Mouse (Mus musculus) liver, embryonic 14.5 days (tissue): Measurements from ENCODE around the gene Gdf5. TPM values are rescaled to one million over a fixed set of nuclear protein-coding genes. Genes with fewer than 3 reads are reported as not detected.

ENCODE experiments used
- ATAC-seq: fragments of 200-750 bp; cut with Nextera tagmentation; 2 replicates; pipeline ENCODE4 v1.8.0; 2017; ENCODE audit warnings: moderate number of reproducible peaks, mild to moderate bottlenecking, moderate library complexity; ENCODE audit not compliant: insufficient read depth
- DNase-seq, 3 experiments: peaks; one replicate each; pipeline ENCODE4 v3.0.0-alpha.2; 2012 to 2013; ENCODE audit warnings: low read depth in 3 of 3, low spot score in 3 of 3
- H3K27ac ChIP-seq: fragments of 300-500 bp; sonication (generic); 2 replicates; pipeline ENCODE4 v1.5.1; 2014; ENCODE audit warnings: moderate library complexity, mild to moderate bottlenecking, control low read depth, inconsistent platforms
- H3K27me3 ChIP-seq: fragments of 300-500 bp; sonication (generic); 2 replicates; pipeline ENCODE4 v1.6.1; 2014; ENCODE audit warnings: mild to moderate bottlenecking, low read length, moderate library complexity; ENCODE audit not compliant: control insufficient read depth, insufficient read depth
- H3K36me3 ChIP-seq: fragments of 300-500 bp; sonication (generic); replicated peaks from 2 replicates; pipeline ENCODE4 v1.6.1; 2014; ENCODE audit warnings: low read depth; ENCODE audit not compliant: control insufficient read depth, insufficient read depth
- H3K4me1 ChIP-seq, 2 experiments: fragments of 200-500 bp in 1 of 2; fragments of 300-500 bp in 1 of 2; sonication (generic) in 1 of 2; replicated peaks; 2 replicates each; pipeline ENCODE4 v1.6.1; 2012 to 2014; ENCODE audit warnings: antibody characterized with exemption in 1 of 2, inconsistent platforms in 1 of 2, low read length in 1 of 2; ENCODE audit not compliant: control insufficient read depth in 2 of 2, insufficient read depth in 2 of 2
- H3K4me2 ChIP-seq: fragments of 300-500 bp; sonication (generic); 2 replicates; pipeline ENCODE4 v1.6.1; 2014; ENCODE audit warnings: low read depth, mild to moderate bottlenecking, control low read depth, moderate library complexity
- H3K4me3 ChIP-seq, 2 experiments: fragments of 200-500 bp in 1 of 2; fragments of 300-500 bp in 1 of 2; sonication (generic) in 1 of 2; 2 replicates each; pipeline ENCODE4 v1.5.1; 2012 to 2014; ENCODE audit warnings: low read depth in 2 of 2, low read length in 2 of 2, mild to moderate bottlenecking in 2 of 2, control low read depth in 1 of 2, inconsistent platforms in 1 of 2, moderate library complexity in 1 of 2; ENCODE audit not compliant: insufficient read depth in 1 of 2
- H3K9ac ChIP-seq: fragments of 300-500 bp; sonication (generic); replicated peaks from 2 replicates; pipeline ENCODE4 v1.6.1; 2014; ENCODE audit warnings: mild to moderate bottlenecking, control low read depth, moderate library complexity
- H3K9me3 ChIP-seq: fragments of 300-500 bp; sonication (generic); 2 replicates; pipeline ENCODE4 v1.6.1; 2016; ENCODE audit warnings: low read length, mixed read lengths; ENCODE audit not compliant: control insufficient read depth
- CTCF ChIP-seq: IDR thresholded peaks from 2 replicates; pipeline ENCODE4 v1.5.1; 2016; ENCODE audit warnings: antibody characterized with exemption, low read depth, control low read depth
- EP300 ChIP-seq: IDR thresholded peaks from 2 replicates; pipeline ENCODE4 v1.6.1; 2016; ENCODE audit warnings: antibody characterized with exemption, low read depth
- WGBS: fragments of 180-500 bp; shearing (Covaris S2); extraction: QIAGEN DNeasy Blood & Tissue Kit; methylation state at CpG from one replicate; pipeline ENCODE4 v1.1.7; 2014; ENCODE audit not compliant: insufficient replicate concordance; 5-methylcytosine and 5-hydroxymethylcytosine counted together
- polyA plus RNA-seq, 2 experiments: library from polyadenylated mRNA; depleted of rRNA in 1 of 2; stranded (reverse) in 1 of 2; unstranded in 1 of 2; fragments of >200 nt; fragmentation: Nextera tagmentation in 1 of 2; extraction: Ambion mirVana in 1 of 2; gene quantifications; 2 replicates each; pipeline versions ENCODE4 v1.2.1 to v1.2.3; 2012 to 2014

Gdf5 gene
- polyA plus RNA-seq, 2 experiments, result 0.09 TPM; not detected in 1

GRCm38 (mm10) chr2:155903632-155904008 is 41.5 kb downstream of the Gdf5 start:
- Histone ChIP-seq H3K27me3 (no peaks in the 10 kb centered on the region), H3K36me3 (no peaks in the 10 kb centered on the region), H3K4me2 (no peak overlapping the region), H3K4me3 (no peak overlapping the region), H3K9me3 (no peaks in the 10 kb centered on the region), H3K9ac (no peak overlapping the region), H3K27ac (no peak overlapping the region), H3K4me1 (no peaks in the 10 kb centered on the region)
- DNase-seq (no peak), ATAC-seq (no peak)
- 75% methylated on average over 6 of the region's 6 CpGs for WGBS
- TF ChIP-seq EP300, result no peak
- no peak for TF ChIP-seq CTCF

- Histone ChIP-seq H3K4me3 (no peak overlapping the region), H3K4me2 (no peak overlapping the region), H3K9ac (no peak overlapping the region), H3K36me3 (no peaks in the 10 kb centered on the region), H3K27me3 (no peaks in the 10 kb centered on the region), H3K9me3 (no peaks in the 10 kb centered on the region), H3K27ac (no peak overlapping the region), H3K4me1 (no peaks in the 10 kb centered on the region)
- TF ChIP-seq CTCF (no peak), EP300 (no peak)
- WGBS, result 67% methylated on average over 16 of the region's 16 CpGs
- ATAC-seq (no peak), DNase-seq (no peak)
These were observed 42.1 kb downstream of the Gdf5 start for GRCm38 (mm10) chr2:155902989-155903631.

- no peak for TF ChIP-seq EP300
- TF ChIP-seq CTCF, result no peak
- H3K36me3 ChIP-seq, result peaks cover 2% of the 10 kb centered on the region; the same call in 1 of the 2 replicates
- 75% methylated on average over 16 of the region's 16 CpGs for WGBS
These were observed 50.0 kb downstream of the Gdf5 start for GRCm38 (mm10) chr2:155895046-155895735.

GRCm38 (mm10) chr2:155894307-155895045 is 50.7 kb downstream of the Gdf5 start:
- no peak overlapping the region for H3K9ac ChIP-seq
- peaks cover 2% of the 10 kb centered on the region; the same call in 1 of the 2 replicates for H3K36me3 ChIP-seq
- peak overlapping the region; percentile 33 for H3K4me2 ChIP-seq
- no peak for ATAC-seq
- H3K27me3 ChIP-seq, result no peaks in the 10 kb centered on the region
- TF ChIP-seq EP300 (no peak), CTCF (no peak)
- H3K4me1 ChIP-seq, result no peaks in the 10 kb centered on the region; a peak in 1 of 4 replicates
- WGBS, result 81% methylated on average over 13 of the region's 13 CpGs
- H3K4me3 ChIP-seq, result no peak overlapping the region
- no peak overlapping the region for H3K27ac ChIP-seq
- DNase-seq, result no peak
- H3K9me3 ChIP-seq, result no peaks in the 10 kb centered on the region

More at GRCm38 (mm10) chr2:155895046-155895735, 50.0 kb downstream of the Gdf5 start:
- DNase-seq (peak in 1 of 3 experiments; percentile 13), ATAC-seq (peak; percentile 48; the same call in 1 of the 2 replicates)
- Histone ChIP-seq H3K9me3 (no peaks in the 10 kb centered on the region), H3K4me3 (no peak overlapping the region), H3K9ac (no peak overlapping the region), H3K27ac (no peak overlapping the region), H3K4me2 (no peak overlapping the region), H3K4me1 (no peaks in the 10 kb centered on the region; a peak in 1 of 4 replicates), H3K27me3 (no peaks in the 10 kb centered on the region)

Other genes starting within 250 kb of the Gdf5 start
- gene Edem2, start 215.9 kb downstream of the Gdf5 start, polyA plus RNA-seq (2012; rRNA removed), result 12.0 and 13.9 TPM in 2 replicates
- gene Edem2, start 215.9 kb downstream of the Gdf5 start, polyA plus RNA-seq (2014; fragmentation: Nextera tagmentation; extraction: Ambion mirVana), result 21.2 and 22.6 TPM in 2 replicates
- gene Gm17581, start 209.5 kb downstream of the Gdf5 start, polyA plus RNA-seq (2012; rRNA removed), result not detected in 2 replicates
- gene Gm17581, start 209.5 kb downstream of the Gdf5 start, polyA plus RNA-seq (2014; fragmentation: Nextera tagmentation; extraction: Ambion mirVana), result not detected in 2 replicates
- 0.56 and 0.93 TPM in 2 replicates for gene Procr, start 194.2 kb downstream of the Gdf5 start, polyA plus RNA-seq (2012; rRNA removed)
- 0.56 and 0.74 TPM in 2 replicates for gene Procr, start 194.2 kb downstream of the Gdf5 start, polyA plus RNA-seq (2014; fragmentation: Nextera tagmentation; extraction: Ambion mirVana)
- 0.01 and 0.06 TPM in 2 replicates for gene Mmp24, start 170.0 kb downstream of the Gdf5 start, polyA plus RNA-seq (2012; rRNA removed)
- gene Mmp24, start 170.0 kb downstream of the Gdf5 start, polyA plus RNA-seq (2014; fragmentation: Nextera tagmentation; extraction: Ambion mirVana), result not detected in 2 replicates
- 3.7 and 5.0 TPM in 2 replicates for gene BC029722, start 125.9 kb downstream of the Gdf5 start, polyA plus RNA-seq (2012; rRNA removed)
- 2.6 and 2.7 TPM in 2 replicates for gene BC029722, start 125.9 kb downstream of the Gdf5 start, polyA plus RNA-seq (2014; fragmentation: Nextera tagmentation; extraction: Ambion mirVana)
- 40.9 and 62.4 TPM in 2 replicates for gene Eif6, start 118.4 kb downstream of the Gdf5 start, polyA plus RNA-seq (2012; rRNA removed)
- 128 TPM in 2 replicates for gene Eif6, start 118.4 kb downstream of the Gdf5 start, polyA plus RNA-seq (2014; fragmentation: Nextera tagmentation; extraction: Ambion mirVana)
- not detected in 2 replicates for gene Fam83c, start 110.5 kb downstream of the Gdf5 start, polyA plus RNA-seq (2012; rRNA removed)
- 0.05 and 0.09 TPM in 2 replicates for gene Fam83c, start 110.5 kb downstream of the Gdf5 start, polyA plus RNA-seq (2014; fragmentation: Nextera tagmentation; extraction: Ambion mirVana)
- gene Uqcc1, start 15.1 kb downstream of the Gdf5 start, polyA plus RNA-seq (2012; rRNA removed), result 10.5 and 17.4 TPM in 2 replicates
- gene Uqcc1, start 15.1 kb downstream of the Gdf5 start, polyA plus RNA-seq (2014; fragmentation: Nextera tagmentation; extraction: Ambion mirVana), result 25.6 and 31.6 TPM in 2 replicates
- gene Gm15557, start 4.6 kb downstream of the Gdf5 start, polyA plus RNA-seq (2012; rRNA removed), result not detected in 2 replicates
- gene Gm15557, start 4.6 kb downstream of the Gdf5 start, polyA plus RNA-seq (2014; fragmentation: Nextera tagmentation; extraction: Ambion mirVana), result not detected in 2 replicates
- gene Cep250, start 11.1 kb upstream of the Gdf5 start, polyA plus RNA-seq (2012; rRNA removed), result 6.0 and 9.8 TPM in 2 replicates
- gene Cep250, start 11.1 kb upstream of the Gdf5 start, polyA plus RNA-seq (2014; fragmentation: Nextera tagmentation; extraction: Ambion mirVana), result 7.4 and 9.3 TPM in 2 replicates
- gene 6430550D23Rik, start 62.6 kb upstream of the Gdf5 start, polyA plus RNA-seq (2012; rRNA removed), result 1.6 and 2.1 TPM in 2 replicates
- gene 6430550D23Rik, start 62.6 kb upstream of the Gdf5 start, polyA plus RNA-seq (2014; fragmentation: Nextera tagmentation; extraction: Ambion mirVana), result 0.41 and 1.9 TPM in 2 replicates
- 72.8 and 90.2 TPM in 2 replicates for gene Ergic3, start 62.7 kb upstream of the Gdf5 start, polyA plus RNA-seq (2012; rRNA removed)
- 95.7 and 98.0 TPM in 2 replicates for gene Ergic3, start 62.7 kb upstream of the Gdf5 start, polyA plus RNA-seq (2014; fragmentation: Nextera tagmentation; extraction: Ambion mirVana)
- gene Fer1l4, start 107.6 kb upstream of the Gdf5 start, polyA plus RNA-seq (2012; rRNA removed), result 0.02 TPM in 1 of 2 replicates, not detected in the other
- not detected in 2 replicates for gene Fer1l4, start 107.6 kb upstream of the Gdf5 start, polyA plus RNA-seq (2014; fragmentation: Nextera tagmentation; extraction: Ambion mirVana)
- 0.69 and 1.1 TPM in 2 replicates for gene Spag4, start 119.8 kb upstream of the Gdf5 start, polyA plus RNA-seq (2012; rRNA removed)
- 0.49 and 1.2 TPM in 2 replicates for gene Spag4, start 119.8 kb upstream of the Gdf5 start, polyA plus RNA-seq (2014; fragmentation: Nextera tagmentation; extraction: Ambion mirVana)
- gene Cpne1, start 166.6 kb upstream of the Gdf5 start, polyA plus RNA-seq (2012; rRNA removed), result 17.9 and 21.2 TPM in 2 replicates
- 11.5 and 14.0 TPM in 2 replicates for gene Cpne1, start 166.6 kb upstream of the Gdf5 start, polyA plus RNA-seq (2014; fragmentation: Nextera tagmentation; extraction: Ambion mirVana)
- gene Rbm12, start 166.6 kb upstream of the Gdf5 start, polyA plus RNA-seq (2012; rRNA removed), result 1.7 and 5.0 TPM in 2 replicates
- 9.6 and 9.8 TPM in 2 replicates for gene Rbm12, start 166.6 kb upstream of the Gdf5 start, polyA plus RNA-seq (2014; fragmentation: Nextera tagmentation; extraction: Ambion mirVana)
- gene Gm28036, start 181.7 kb upstream of the Gdf5 start, polyA plus RNA-seq (2012; rRNA removed), result 1.9 and 3.9 TPM in 2 replicates
- 5.1 and 5.5 TPM in 2 replicates for gene Gm28036, start 181.7 kb upstream of the Gdf5 start, polyA plus RNA-seq (2014; fragmentation: Nextera tagmentation; extraction: Ambion mirVana)
- 123 and 181 TPM in 2 replicates for gene Romo1, start 198.7 kb upstream of the Gdf5 start, polyA plus RNA-seq (2012; rRNA removed)
- 248 and 249 TPM in 2 replicates for gene Romo1, start 198.7 kb upstream of the Gdf5 start, polyA plus RNA-seq (2014; fragmentation: Nextera tagmentation; extraction: Ambion mirVana)
- gene Nfs1, start 198.8 kb upstream of the Gdf5 start, polyA plus RNA-seq (2012; rRNA removed), result 37.3 and 40.9 TPM in 2 replicates
- 55.3 and 62.5 TPM in 2 replicates for gene Nfs1, start 198.8 kb upstream of the Gdf5 start, polyA plus RNA-seq (2014; fragmentation: Nextera tagmentation; extraction: Ambion mirVana)
- gene Rbm39, start 234.9 kb upstream of the Gdf5 start, polyA plus RNA-seq (2012; rRNA removed), result 46.5 and 69.5 TPM in 2 replicates
- 207 and 223 TPM in 2 replicates for gene Rbm39, start 234.9 kb upstream of the Gdf5 start, polyA plus RNA-seq (2014; fragmentation: Nextera tagmentation; extraction: Ambion mirVana)